Mouse (Mus musculus) heart, embryonic 15.5 days (tissue): ENCODE data around the gene U2af1. TPM values are rescaled to one million over a fixed set of nuclear protein-coding genes. Genes with fewer than 3 reads are reported as not detected.

Source experiments
- ATAC-seq: fragments of 200-750 bp; cut with Nextera tagmentation; replicated peaks from 2 replicates; pipeline ENCODE4 v1.8.0; 2017; ENCODE audit warnings: low read depth, moderate TSS enrichment; ENCODE audit not compliant: insufficient number of reproducible peaks, insufficient read depth, low FRiP score
- H3K27ac ChIP-seq: fragments of 300-500 bp; sonication (generic); 2 replicates; pipeline ENCODE4 v1.5.1; 2015; ENCODE audit warnings: mild to moderate bottlenecking, inconsistent platforms
- H3K27me3 ChIP-seq: fragments of 300-500 bp; sonication (generic); 2 replicates; pipeline ENCODE4 v1.6.1; 2015; ENCODE audit warnings: inconsistent platforms
- H3K36me3 ChIP-seq: fragments of 300-500 bp; sonication (generic); 2 replicates; pipeline ENCODE4 v1.6.1; 2015; ENCODE audit warnings: mild to moderate bottlenecking, inconsistent platforms
- H3K4me1 ChIP-seq: fragments of 300-500 bp; sonication (generic); replicated peaks from 2 replicates; pipeline ENCODE4 v1.6.1; 2015; ENCODE audit warnings: inconsistent platforms
- H3K4me2 ChIP-seq: fragments of 300-500 bp; sonication (generic); 2 replicates; pipeline ENCODE4 v1.6.1; 2015; ENCODE audit warnings: inconsistent platforms, mild to moderate bottlenecking, moderate library complexity
- H3K4me3 ChIP-seq: fragments of 300-500 bp; sonication (generic); 2 replicates; pipeline ENCODE4 v1.5.1; 2015; ENCODE audit warnings: mild to moderate bottlenecking, inconsistent platforms
- H3K9ac ChIP-seq: fragments of 300-500 bp; sonication (generic); 2 replicates; pipeline ENCODE4 v1.6.1; 2015; ENCODE audit warnings: mild to moderate bottlenecking, inconsistent platforms
- H3K9me3 ChIP-seq: fragments of 300-500 bp; sonication (generic); replicated peaks from 2 replicates; pipeline ENCODE4 v1.6.1; 2016; ENCODE audit warnings: inconsistent platforms
- WGBS: fragments of 180-500 bp; shearing (Covaris S2); methylation state at CpG from one replicate; pipeline ENCODE4 v1.1.7; 2015; ENCODE audit warnings: mixed read lengths; 5-methylcytosine and 5-hydroxymethylcytosine counted together
- polyA plus RNA-seq: library from polyadenylated mRNA; unstranded; fragments of >200 nt; fragmentation: Nextera tagmentation; extraction: Ambion mirVana; gene quantifications from 2 replicates; pipeline ENCODE4 v1.2.1, GENCODE M21; 2015

Gene U2af1
- polyA plus RNA-seq, 1 experiment from 2014 or later: 171 TPM

DNA sequence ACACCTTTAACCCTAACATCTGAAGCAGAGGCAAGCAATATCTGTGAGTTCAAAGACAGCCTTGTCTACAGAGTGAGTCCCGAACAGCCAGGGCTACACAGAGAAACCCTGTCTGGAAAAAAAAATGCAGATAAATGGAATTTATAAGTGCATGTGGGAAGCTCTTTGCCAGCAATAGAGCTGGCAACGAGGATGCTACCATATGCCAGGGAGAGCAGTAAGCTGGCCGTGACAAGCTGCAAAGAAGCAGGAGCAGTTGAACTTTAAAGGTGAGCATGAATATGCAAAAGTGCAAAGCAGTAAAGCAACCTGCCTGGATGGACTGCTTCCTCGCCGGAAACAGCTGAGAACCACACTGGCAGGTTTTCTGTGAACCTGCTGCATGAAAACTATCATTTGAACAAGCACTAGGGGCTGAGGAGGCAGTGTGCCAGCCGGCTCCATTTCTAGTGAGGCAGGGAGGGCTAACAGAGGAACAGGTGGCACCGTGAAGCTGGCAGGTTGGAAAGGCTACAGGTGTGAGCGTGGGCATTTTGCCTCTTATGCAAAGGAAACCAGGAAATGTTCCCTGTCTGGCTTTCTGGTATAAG lies 2.1 kb upstream of the U2af1 start:
- no peak overlapping the region for H3K4me2 ChIP-seq
- peaks cover 3% of the 10 kb centered on the region; the same call in 1 of the 2 replicates for H3K36me3 ChIP-seq
- H3K9ac ChIP-seq: no peak overlapping the region
- ATAC-seq: no peak
- H3K9me3 ChIP-seq: no peaks in the 10 kb centered on the region
- no peaks in the 10 kb centered on the region for H3K27me3 ChIP-seq
- no peak overlapping the region for H3K27ac ChIP-seq
- peaks cover 15% of the 10 kb centered on the region for H3K4me1 ChIP-seq
- WGBS: 69% methylated on average over 8 of the region's 8 CpGs
- H3K4me3 ChIP-seq: no peak overlapping the region

DNA sequence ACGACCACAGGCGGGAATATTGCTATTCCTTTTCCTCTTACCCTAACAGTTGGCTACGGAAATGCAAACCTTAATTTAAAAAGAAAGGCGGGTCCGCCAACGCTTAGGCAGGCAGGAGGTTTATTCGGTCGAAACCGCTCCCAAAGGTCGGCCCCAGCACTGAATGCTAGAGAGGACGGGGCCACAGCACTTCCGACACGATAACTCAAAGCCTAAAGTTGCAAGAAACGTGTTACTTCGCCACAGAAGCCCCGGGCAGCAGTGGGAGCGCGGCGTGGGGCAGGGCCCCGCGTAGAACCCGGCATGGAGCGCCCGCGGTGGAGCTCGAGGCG lies 590 bp downstream of the U2af1 start:
- no peak for ATAC-seq
- H3K36me3 ChIP-seq: peaks cover 21% of the 10 kb centered on the region

DNA sequence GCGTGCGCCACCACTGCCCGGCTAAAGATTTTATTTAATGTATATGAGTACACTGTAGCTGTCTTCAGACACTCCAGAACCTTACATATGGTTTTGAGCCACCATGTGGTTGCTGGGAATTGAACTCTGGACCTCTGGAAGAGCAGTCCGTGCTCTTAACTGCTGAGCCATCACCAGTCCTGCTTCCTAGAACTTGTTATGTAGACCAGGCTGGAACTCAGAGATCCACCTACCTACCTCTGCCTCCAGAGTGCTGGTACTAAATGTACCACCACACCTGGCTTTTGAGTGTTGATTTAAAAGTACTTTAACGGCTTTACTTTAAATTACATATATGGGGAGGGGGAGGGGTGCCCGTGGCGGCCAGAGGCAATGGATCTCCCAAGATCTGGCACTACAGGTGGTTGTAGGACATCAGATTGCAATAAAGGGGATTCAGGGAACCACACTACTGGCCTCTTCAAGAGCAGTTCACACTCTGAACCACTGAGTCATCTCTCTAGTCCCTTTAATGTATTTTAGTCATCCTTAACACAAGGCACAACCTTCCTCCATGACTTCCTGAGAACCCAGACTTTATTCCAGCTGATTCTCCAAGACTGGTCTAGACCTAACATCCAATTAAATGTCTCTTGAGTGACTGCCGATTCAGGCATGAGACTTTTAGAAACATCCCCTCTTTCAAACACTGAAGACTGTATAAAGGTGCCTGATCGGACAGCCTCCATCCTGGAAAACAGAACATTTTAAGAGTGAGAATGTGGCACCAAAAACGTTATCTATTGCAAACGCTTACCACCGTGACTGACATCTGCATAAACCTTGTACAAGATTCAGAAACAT lies 1.3 kb downstream of the U2af1 start:
- no peak for ATAC-seq
- peak overlapping the region; percentile 87 for H3K4me3 ChIP-seq
- H3K27ac ChIP-seq: no peak overlapping the region
- H3K9me3 ChIP-seq: no peaks in the 10 kb centered on the region
- H3K4me2 ChIP-seq: peak overlapping the region; percentile 73
- H3K4me1 ChIP-seq: peaks cover 20% of the 10 kb centered on the region
- WGBS: 49% methylated on average over 12 of the region's 12 CpGs
- no peaks in the 10 kb centered on the region for H3K27me3 ChIP-seq
- H3K9ac ChIP-seq: peak overlapping the region; percentile 97
- H3K36me3 ChIP-seq: peaks cover 29% of the 10 kb centered on the region

More for the DNA sequence above, 590 bp downstream of the U2af1 start:
- Histone ChIP-seq H3K9me3 (no peaks in the 10 kb centered on the region), H3K9ac (peak overlapping the region; percentile 97), H3K4me1 (peaks cover 20% of the 10 kb centered on the region), H3K4me3 (peak overlapping the region; percentile 87), H3K27me3 (no peaks in the 10 kb centered on the region), H3K4me2 (peak overlapping the region; percentile 73), H3K27ac (peak overlapping the region; percentile 84)
- WGBS: under 1% methylated on average over 27 of the region's 27 CpGs

DNA sequence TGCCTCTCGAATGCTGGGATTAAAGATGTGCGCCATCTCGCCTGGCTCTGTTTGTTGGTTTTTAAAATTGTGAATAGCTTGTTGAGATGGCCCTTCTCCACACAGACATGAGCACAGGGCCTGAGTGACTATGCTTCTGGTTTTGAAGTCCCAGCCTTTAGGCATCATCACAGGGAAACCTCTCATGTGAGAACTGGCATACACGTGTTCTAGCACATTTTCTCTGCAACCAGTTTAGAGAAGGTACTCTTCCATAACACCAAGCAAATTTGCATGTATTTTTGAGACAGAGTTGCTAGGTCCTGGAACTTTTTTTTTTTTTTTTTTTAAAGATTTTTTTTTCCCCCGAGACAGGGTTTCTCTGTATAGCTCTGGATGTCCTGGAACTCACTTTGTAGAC lies 2.0 kb downstream of the U2af1 start:
- H3K27ac ChIP-seq: no peak overlapping the region
- H3K9me3 ChIP-seq: no peaks in the 10 kb centered on the region
- no peaks in the 10 kb centered on the region for H3K27me3 ChIP-seq
- H3K36me3 ChIP-seq: peaks cover 36% of the 10 kb centered on the region
- H3K4me3 ChIP-seq: no peak overlapping the region
- ATAC-seq: no peak
- H3K9ac ChIP-seq: no peak overlapping the region
- H3K4me1 ChIP-seq: peaks cover 20% of the 10 kb centered on the region
- WGBS: 86% methylated on average over 5 of the region's 5 CpGs
- peak overlapping the region; percentile 73 for H3K4me2 ChIP-seq

DNA sequence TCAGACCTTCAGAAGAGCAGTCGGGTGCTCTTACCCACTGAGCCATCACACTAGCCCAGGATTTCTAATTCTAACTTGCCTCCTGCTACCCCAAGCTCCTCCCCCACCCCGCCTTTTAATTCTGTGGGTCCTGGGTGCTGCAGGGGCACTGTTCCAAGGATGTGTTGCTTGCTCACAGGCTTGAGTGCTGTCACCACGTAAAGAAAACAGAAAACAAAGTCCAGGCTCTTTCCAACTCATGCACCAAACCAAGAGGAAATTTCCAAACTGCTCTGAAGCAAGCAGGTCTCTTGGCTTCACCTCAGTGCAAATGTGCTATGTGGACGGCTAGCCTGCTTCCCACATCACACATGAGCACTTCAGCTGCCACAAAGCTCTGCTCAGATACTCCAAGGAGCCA lies 3.3 kb downstream of the U2af1 start:
- H3K4me1 ChIP-seq: peaks cover 20% of the 10 kb centered on the region
- H3K4me2 ChIP-seq: no peak overlapping the region
- no peak overlapping the region for H3K4me3 ChIP-seq
- 54% methylated on average over 4 of the region's 4 CpGs for WGBS
- peaks cover 49% of the 10 kb centered on the region for H3K36me3 ChIP-seq
- H3K9me3 ChIP-seq: no peaks in the 10 kb centered on the region
- no peak overlapping the region for H3K27ac ChIP-seq
- H3K27me3 ChIP-seq: no peaks in the 10 kb centered on the region
- H3K9ac ChIP-seq: no peak overlapping the region
- ATAC-seq: no peak

DNA sequence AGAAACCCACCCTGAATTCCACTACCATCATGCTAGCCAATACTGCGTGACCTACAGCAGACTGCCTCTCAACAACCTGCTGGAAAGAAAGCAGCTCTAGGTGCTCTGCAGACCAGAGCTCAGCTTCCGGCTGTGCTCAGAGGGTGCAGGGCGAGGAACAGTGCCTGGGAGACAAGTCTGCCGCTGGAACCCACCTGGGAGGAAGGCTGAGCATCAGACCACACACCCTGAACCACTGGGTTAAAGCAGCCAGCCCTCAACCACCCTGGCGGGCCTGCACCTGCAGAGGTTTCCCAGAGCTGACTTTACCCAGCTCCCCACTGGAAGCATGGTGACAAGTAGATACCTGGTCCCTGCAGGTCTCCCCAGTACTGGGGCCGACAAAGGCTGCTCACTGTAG lies 5.4 kb downstream of the U2af1 start:
- Histone ChIP-seq H3K4me1 (peaks cover 16% of the 10 kb centered on the region), H3K4me3 (no peak overlapping the region), H3K27ac (no peak overlapping the region), H3K27me3 (no peaks in the 10 kb centered on the region), H3K9me3 (no peaks in the 10 kb centered on the region), H3K36me3 (peaks cover 69% of the 10 kb centered on the region), H3K4me2 (no peak overlapping the region), H3K9ac (no peak overlapping the region)
- WGBS: 80% methylated on average over 6 of the region's 6 CpGs
- no peak for ATAC-seq

DNA sequence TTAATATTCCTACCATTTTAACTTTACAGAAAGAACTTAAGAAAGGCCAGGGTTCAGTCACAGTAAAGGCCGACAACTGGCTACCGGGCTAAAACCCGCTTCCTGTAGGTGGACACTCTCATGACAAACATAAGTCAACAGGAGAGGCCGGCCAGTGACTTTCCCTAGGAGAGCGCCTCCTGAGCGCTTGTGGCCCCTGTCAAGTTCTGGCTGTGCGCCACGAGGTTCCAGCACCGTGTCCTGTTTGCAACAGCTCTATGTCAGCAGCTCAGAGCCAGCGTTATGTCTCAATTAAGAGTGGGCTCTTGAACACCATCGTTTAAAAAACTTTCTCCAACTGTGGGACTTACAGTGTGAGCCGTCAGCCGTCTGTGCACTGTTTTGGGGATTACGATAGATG lies 6.5 kb downstream of the U2af1 start:
- H3K27ac ChIP-seq: no peak overlapping the region
- no peak for ATAC-seq
- H3K9ac ChIP-seq: no peak overlapping the region
- no peaks in the 10 kb centered on the region for H3K27me3 ChIP-seq
- no peak overlapping the region for H3K4me2 ChIP-seq
- 64% methylated on average over 14 of the region's 14 CpGs for WGBS
- H3K9me3 ChIP-seq: no peaks in the 10 kb centered on the region
- peaks cover 10% of the 10 kb centered on the region for H3K4me1 ChIP-seq
- no peak overlapping the region for H3K4me3 ChIP-seq
- H3K36me3 ChIP-seq: peaks cover 80% of the 10 kb centered on the region

DNA sequence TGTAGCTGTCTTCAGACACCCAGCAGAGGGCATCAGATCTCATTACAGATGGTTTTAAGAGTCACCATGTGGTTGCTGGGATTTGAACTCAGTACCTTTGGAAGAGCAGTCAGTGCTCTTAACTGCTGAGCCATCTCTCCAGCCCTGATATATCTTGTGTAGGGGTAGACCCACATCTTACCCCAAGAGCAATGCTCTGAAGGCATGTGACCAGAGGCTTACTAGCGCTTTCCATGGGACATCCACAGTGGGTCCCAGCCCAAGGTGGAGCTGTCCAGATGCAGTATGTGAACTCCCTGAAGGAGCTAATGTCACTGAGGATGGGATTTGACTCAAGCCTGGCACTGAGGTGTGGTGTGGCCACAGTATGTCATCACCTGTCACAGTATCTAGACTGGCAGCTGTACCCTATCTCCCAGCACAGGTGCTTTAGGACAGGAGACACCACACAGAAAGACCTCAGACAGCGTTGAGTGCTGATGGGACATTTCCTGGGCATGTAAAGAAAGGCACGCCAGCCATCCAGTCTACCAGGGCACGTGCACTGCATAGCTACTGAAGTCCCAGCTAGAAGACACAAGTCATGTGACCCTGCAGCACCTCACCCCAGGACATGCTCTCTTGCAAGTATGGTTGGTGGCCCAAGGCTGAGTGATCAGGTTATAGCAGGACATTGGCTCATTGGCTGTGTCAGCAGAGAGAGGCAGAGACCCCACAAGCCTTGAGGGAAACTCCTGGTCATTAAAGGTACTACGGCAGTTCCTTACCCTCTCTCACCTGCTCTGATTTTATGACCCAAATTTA lies 12.3 kb downstream of the U2af1 start:
- Histone ChIP-seq H3K4me1 (no peaks in the 10 kb centered on the region), H3K9me3 (no peaks in the 10 kb centered on the region), H3K27me3 (no peaks in the 10 kb centered on the region), H3K9ac (no peak overlapping the region), H3K4me2 (no peak overlapping the region), H3K27ac (no peak overlapping the region), H3K36me3 (peaks cover 53% of the 10 kb centered on the region), H3K4me3 (no peak overlapping the region)
- ATAC-seq: no peak; the same call in 1 of the 2 replicates
- 76% methylated on average over 5 of the region's 5 CpGs for WGBS

DNA sequence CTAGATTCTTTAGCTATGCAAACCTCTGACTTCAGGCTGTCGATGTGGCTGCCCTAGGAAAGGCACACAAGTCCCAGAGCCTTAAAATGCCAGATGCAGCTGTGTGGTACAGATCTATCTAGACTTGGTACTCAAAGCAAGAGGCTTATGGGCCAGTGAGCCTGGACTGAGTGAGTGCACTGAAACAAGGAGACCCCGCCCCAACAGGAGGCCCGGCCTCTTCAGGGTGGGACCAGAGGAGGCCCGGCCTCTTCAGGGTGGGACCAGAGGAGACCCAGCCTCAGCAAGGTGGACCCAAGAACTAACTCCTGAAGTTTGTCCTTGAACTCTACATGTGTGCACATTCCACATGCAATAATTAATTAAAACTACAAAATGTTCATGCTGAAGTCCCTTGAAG lies 15.8 kb downstream of the U2af1 start:
- ATAC-seq: no peak
- H3K27ac ChIP-seq: no peak overlapping the region
- H3K9ac ChIP-seq: no peak overlapping the region
- no peak overlapping the region for H3K4me3 ChIP-seq
- no peaks in the 10 kb centered on the region for H3K9me3 ChIP-seq
- 68% methylated on average over 4 of the region's 4 CpGs for WGBS
- H3K36me3 ChIP-seq: peaks cover 19% of the 10 kb centered on the region
- no peaks in the 10 kb centered on the region for H3K27me3 ChIP-seq
- peaks cover 8% of the 10 kb centered on the region; the same call in 1 of the 2 replicates for H3K4me1 ChIP-seq
- H3K4me2 ChIP-seq: no peak overlapping the region

DNA sequence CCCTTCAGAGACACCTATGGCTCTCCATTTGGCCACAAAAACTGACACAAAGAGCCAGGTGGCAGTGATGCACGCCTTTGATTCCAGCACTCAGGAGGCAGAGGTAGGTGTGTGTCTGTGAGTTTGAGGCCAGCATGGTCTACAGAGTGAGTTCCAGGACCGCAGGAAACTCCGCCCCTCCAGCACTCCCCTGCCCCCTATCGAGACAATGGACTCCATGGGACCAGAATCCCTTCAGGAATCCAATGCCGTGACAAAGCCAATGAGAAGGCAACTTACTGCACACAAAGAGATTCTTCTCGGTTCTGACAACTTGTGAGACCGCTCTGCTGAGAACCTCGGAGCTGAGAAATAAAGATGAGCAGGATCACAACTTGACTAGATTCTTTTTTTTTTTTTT lies 16.4 kb downstream of the U2af1 start:
- ATAC-seq: no peak
- H3K9me3 ChIP-seq: no peaks in the 10 kb centered on the region
- no peak overlapping the region for H3K27ac ChIP-seq
- WGBS: 53% methylated on average over 8 of the region's 8 CpGs
- H3K27me3 ChIP-seq: no peaks in the 10 kb centered on the region
- no peak overlapping the region for H3K4me3 ChIP-seq
- H3K4me2 ChIP-seq: no peak overlapping the region
- H3K36me3 ChIP-seq: peaks cover 13% of the 10 kb centered on the region
- no peak overlapping the region for H3K9ac ChIP-seq
- peaks cover 14% of the 10 kb centered on the region for H3K4me1 ChIP-seq

DNA sequence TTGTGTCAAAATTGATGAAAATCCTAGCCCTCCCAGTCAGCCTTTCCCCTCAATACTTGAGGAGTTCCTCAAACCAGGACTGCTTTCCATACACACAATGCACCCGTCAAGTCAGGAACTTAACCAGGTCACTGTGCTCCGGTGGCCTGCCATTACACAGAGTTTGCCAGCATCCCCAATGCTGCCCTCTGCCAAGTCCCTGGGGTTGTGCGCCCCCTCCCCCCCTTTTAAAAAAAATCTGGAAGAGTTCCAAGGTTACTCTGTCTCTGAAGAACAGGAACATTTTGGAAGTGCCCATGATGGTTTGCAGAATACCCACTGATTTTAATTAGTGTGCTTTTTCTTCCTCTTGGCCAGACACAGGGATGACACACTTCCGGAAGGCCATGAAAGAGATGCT lies 19.0 kb downstream of the U2af1 start:
- Histone ChIP-seq H3K36me3 (no peaks in the 10 kb centered on the region), H3K4me3 (no peak overlapping the region), H3K9ac (no peak overlapping the region), H3K4me2 (no peak overlapping the region), H3K27ac (no peak overlapping the region), H3K27me3 (peaks cover 21% of the 10 kb centered on the region), H3K4me1 (peaks cover 28% of the 10 kb centered on the region), H3K9me3 (no peaks in the 10 kb centered on the region)
- 54% methylated on average over 4 of the region's 4 CpGs for WGBS
- no peak for ATAC-seq
